Mouse (Mus musculus) erythroblast, embryonic 14.5 days (primary cell): Measurements from ENCODE around the gene Nav3.

Source experiments
- GATA1 ChIP-seq: IDR thresholded peaks from 2 replicates; pipeline ENCODE4 v1.6.1; 2012; ENCODE audit warnings: low read length, inconsistent platforms, mixed read lengths
- TAL1 ChIP-seq: IDR thresholded peaks from 3 replicates; pipeline ENCODE4 v1.6.1; 2012; ENCODE audit warnings: low read length, inconsistent platforms, mixed read lengths

GRCm38 (mm10) chr10:109919515-109919914, 536.5 kb downstream of the Nav3 start:
- no peak for TF ChIP-seq TAL1
- TF ChIP-seq GATA1 = no peak
